Mouse (Mus musculus) lung, adult 2 months (tissue): ENCODE measurements at regions not wholly inside any gene's neighbourhood (a gene's known extent, or its start where the extent isn't known, plus 50 kb on each side); places are given as distances from the start of the nearest gene placed in this dataset.

ENCODE experiments used
- CTCF ChIP-seq: fragments of 200-500 bp; IDR thresholded peaks from 2 replicates; pipeline ENCODE4 v1.5.1; 2011; ENCODE audit warnings: mild to moderate bottlenecking, low read length, control low read depth; ENCODE audit not compliant: insufficient read depth
- POLR2A ChIP-seq: fragments of 200-500 bp; IDR thresholded peaks from 2 replicates; pipeline ENCODE4 v1.6.1; 2011; ENCODE audit warnings: low read depth, mild to moderate bottlenecking, control low read depth, low read length, borderline replicate concordance; ENCODE audit errors: extremely low read depth

DNA sequence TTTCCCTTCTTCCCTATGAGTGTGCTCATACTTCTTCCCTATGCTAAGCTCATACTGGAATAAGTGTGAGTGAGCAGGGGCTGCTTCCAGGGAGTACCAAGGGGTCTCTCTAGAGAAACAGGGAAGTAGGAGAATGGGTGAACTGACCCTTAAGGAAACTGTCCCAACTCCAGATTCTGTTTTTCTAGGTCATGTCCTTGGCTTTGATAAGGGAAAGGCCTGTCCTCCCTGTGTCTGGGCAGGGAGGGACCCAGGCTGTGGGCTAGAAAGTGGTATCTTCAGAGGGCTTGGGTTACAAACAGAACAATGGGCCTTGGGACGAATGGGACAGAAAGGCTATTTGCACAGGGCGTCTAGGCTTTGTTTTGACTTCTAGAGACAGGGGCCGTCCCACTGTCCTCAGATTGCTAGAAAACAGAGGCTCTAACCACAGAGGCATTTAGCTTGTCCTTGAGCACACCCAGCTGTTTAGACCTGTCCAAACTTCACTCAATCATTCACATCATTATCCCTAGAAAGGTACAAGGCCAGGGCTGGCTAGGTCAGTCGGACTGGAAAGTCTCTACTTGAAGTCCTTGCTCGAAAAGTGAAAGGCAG is 82.0 kb upstream of the Parp11 start:
- TF ChIP-seq CTCF = no peak
- no peak for TF ChIP-seq POLR2A
